Mouse (Mus musculus) NIH3T3 (cell line): ENCODE measurements around the gene Slc13a1.

Experiments
- DNase-seq: peaks from one replicate; pipeline ENCODE4 v3.0.0-alpha.2; 2012; ENCODE audit warnings: low read depth

Gene Slc13a1

GRCm38 (mm10) chr6:24076089-24076488 lies 91.8 kb downstream of the Slc13a1 start:
- DNase-seq, result no peak

GRCm38 (mm10) chr6:24072804-24073203 lies 95.1 kb downstream of the Slc13a1 start:
- no peak for DNase-seq

GRCm38 (mm10) chr6:24059754-24060153 lies 108.1 kb downstream of the Slc13a1 start:
- DNase-seq, result no peak

GRCm38 (mm10) chr6:24055086-24055485 lies 112.8 kb downstream of the Slc13a1 start:
- DNase-seq, result no peak

GRCm38 (mm10) chr6:24054086-24054710 lies 113.7 kb downstream of the Slc13a1 start:
- no peak for DNase-seq

GRCm38 (mm10) chr6:24047014-24047770 lies 120.7 kb downstream of the Slc13a1 start:
- peak; percentile 15 for DNase-seq

GRCm38 (mm10) chr6:24043496-24043895 lies 124.4 kb downstream of the Slc13a1 start:
- DNase-seq, result no peak
